8 mouse cellular contexts compared by ENCODE assay signal in the genomic region with DNA sequence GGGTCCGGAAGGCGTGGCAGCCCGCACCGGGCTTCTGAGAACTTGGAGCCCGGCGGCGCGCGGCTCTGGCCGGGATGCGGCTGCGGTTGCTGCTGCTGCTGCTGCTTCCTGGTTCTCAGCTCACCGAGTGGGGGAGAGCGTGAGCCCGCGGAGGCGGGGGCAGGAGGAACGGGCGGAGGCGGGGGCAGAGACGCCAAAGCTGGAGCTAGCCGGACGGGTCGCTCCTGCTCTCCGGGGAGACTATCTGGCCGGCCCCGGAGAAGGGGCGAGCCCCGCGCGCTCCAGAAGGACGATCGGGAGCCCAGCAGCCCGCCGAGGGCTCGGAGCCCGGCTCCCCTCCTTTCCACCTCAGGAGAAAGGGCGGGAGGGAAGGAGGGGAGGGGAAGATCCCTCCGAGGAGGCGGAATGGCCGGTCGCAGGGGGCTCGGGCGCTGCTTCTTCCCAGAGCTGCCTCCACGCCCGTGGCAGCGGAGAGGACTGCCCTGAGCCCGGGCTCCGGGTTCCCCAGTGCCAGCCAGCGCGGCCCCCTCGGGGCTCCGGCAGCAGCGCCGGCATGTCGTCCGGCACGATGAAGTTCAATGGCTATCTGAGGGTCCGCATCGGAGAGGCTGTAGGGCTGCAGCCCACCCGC. TPM values are rescaled to one million over a fixed set of nuclear protein-coding genes. Genes with fewer than 3 reads are reported as not detected.
DNase-seq lines count a peak whose midpoint lies in the region; ATAC-seq and TF ChIP-seq lines count a peak whose summit lies in the region.

A gene (plus strand): TSS at position 187 of the 631 bp plus-strand sequence.

- TF ChIP-seq CTCF in E14TG2a.4 (conservative IDR thresholded peaks at IDR 0.05; ENCODE audit: low read length): no peak

- H3K4me1 ChIP-seq in E14TG2a.4 (replicated peaks; ENCODE audit: low read depth, low read length): peaks cover 22% of the 10 kb centered on the region
- peaks cover 20% of the 10 kb centered on the region for H3K4me1 ChIP-seq in hindbrain, embryonic 13.5 days (replicated peaks)

- H3K4me3 ChIP-seq in E14TG2a.4 (replicated peaks; ENCODE audit: low read length): peak within 1 kb of the TSS; percentile 86
- H3K4me3 ChIP-seq in hindbrain, embryonic 13.5 days: peak within 1 kb of the TSS; percentile 70

- peaks cover 68% of the 10 kb centered on the region for H3K27me3 ChIP-seq in E14TG2a.4 (ENCODE audit: insufficient read depth, low read length)
- H3K27me3 ChIP-seq in hindbrain, embryonic 13.5 days: peaks cover 50% of the 10 kb centered on the region

- WGBS in hindbrain, embryonic 13.5 days: under 1% methylated on average over 60 of the region's 61 CpGs

- H3K9me3 ChIP-seq in E14TG2a.4 (ENCODE audit: low read length): no peaks in the 10 kb centered on the region
- no peaks in the 10 kb centered on the region for H3K9me3 ChIP-seq in hindbrain, embryonic 13.5 days

- H3K4me2 ChIP-seq in hindbrain, embryonic 13.5 days: peak within 1 kb of the TSS; percentile 92

- ATAC-seq in hindbrain, embryonic 13.5 days (ENCODE audit: low FRiP score): peak; percentile 89

- H3K9ac ChIP-seq in hindbrain, embryonic 13.5 days: peak within 1 kb of the TSS; percentile 82

- peak within 1 kb of the TSS; percentile 84 for H3K27ac ChIP-seq in hindbrain, embryonic 13.5 days

- no peaks in the 10 kb centered on the region for H3K36me3 ChIP-seq in E14TG2a.4 (ENCODE audit: insufficient read depth, low read length)
- no peaks in the 10 kb centered on the region for H3K36me3 ChIP-seq in hindbrain, embryonic 13.5 days

- DNase-seq in cerebellum, postnatal 10 days: peak; percentile 73 to 84
- peak; percentile 71 for DNase-seq in gastrocnemius, adult 18-20 months (ENCODE audit: low spot score)
- peak; percentile 51 to 58 for DNase-seq in layer of hippocampus, postnatal 36 days
- DNase-seq in lung, postnatal 14 days: peak; percentile 88
- peak; percentile 67 for DNase-seq in ovary, postnatal 10 days (ENCODE audit: low spot score)
- DNase-seq in thymus, postnatal 0 days (ENCODE audit: low spot score): peak; percentile 89

RNA-seq across cellular contexts. Expression of the gene that starts here (rescaled TPM):
- 1 to 10 TPM; 4.4 to 5.0 TPM for total RNA-seq in gastrocnemius, adult 18-20 months (2021)
- 5.6 and 6.5 TPM in 2 replicates for polyA plus RNA-seq in hindbrain, embryonic 13.5 days (2015; fragmentation: Nextera tagmentation; extraction: Ambion mirVana)
- total RNA-seq in layer of hippocampus, postnatal 36 days (2021): 1 to 10 TPM; 3.0 to 3.6 TPM
- 37.1 and 40.4 TPM in 2 replicates for polyA plus RNA-seq in thymus, postnatal 0 days (2015; fragmentation: Nextera tagmentation; extraction: Ambion mirVana)

Comparison
In these comparisons a context has a peak if more than half of its experiments do, and no peak if none do; other contexts are left out.
1. Peak in every context shown above with its lines: DNase-seq, ATAC-seq, H3K4me3 ChIP-seq and H3K27ac ChIP-seq.